Mouse (Mus musculus): ENCODE measurements around the gene Telo2. TPM values are rescaled to one million over a fixed set of nuclear protein-coding genes. Genes with fewer than 3 reads are reported as not detected.

The Telo2 gene
- polyA plus RNA-seq, 1 experiment from 2014 or later: 41.7 TPM

DNA sequence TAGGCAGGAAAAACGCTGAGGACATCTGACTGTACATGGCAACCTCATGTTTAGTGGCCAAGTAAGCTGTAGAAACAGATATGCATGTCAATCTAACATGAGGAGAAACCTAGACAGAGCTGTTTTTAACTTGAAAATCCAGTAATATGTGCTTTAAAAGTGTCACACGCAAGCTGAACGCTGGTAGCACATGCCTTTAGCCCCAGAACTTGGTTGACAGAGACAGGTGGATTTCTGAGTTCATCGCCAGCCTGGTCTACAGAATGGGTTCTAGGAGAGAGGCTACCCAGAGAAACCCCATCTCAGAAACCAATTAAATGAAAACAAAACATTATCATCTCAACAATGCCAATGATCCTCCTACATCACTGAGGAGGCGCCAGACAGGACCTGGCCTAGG is 4.5 kb downstream of the Telo2 start:
- DNase-seq (ENCODE audit: low spot score) (no peak), ATAC-seq (ENCODE audit: low FRiP score) (no peak)
- Histone ChIP-seq H3K4me3 (replicated peaks; ENCODE audit: low read length) (no peak overlapping the region), H3K9ac (no peak overlapping the region), H3K4me1 (replicated peaks; ENCODE audit: control insufficient read depth, insufficient read depth, low read length) (peaks cover 8% of the 10 kb centered on the region; the same call in 1 of the 2 replicates), H3K4me2 (replicated peaks) (no peak overlapping the region), H3K27ac (no peak overlapping the region), H3K27me3 (ENCODE audit: control insufficient read depth, insufficient read depth, low read length) (no peaks in the 10 kb centered on the region), H3K36me3 (replicated peaks; ENCODE audit: control insufficient read depth, insufficient read depth) (peaks cover 51% of the 10 kb centered on the region), H3K9me3 (ENCODE audit: control insufficient read depth, low read length) (no peaks in the 10 kb centered on the region)
- 94% methylated on average over 5 of the region's 5 CpGs for WGBS

DNA sequence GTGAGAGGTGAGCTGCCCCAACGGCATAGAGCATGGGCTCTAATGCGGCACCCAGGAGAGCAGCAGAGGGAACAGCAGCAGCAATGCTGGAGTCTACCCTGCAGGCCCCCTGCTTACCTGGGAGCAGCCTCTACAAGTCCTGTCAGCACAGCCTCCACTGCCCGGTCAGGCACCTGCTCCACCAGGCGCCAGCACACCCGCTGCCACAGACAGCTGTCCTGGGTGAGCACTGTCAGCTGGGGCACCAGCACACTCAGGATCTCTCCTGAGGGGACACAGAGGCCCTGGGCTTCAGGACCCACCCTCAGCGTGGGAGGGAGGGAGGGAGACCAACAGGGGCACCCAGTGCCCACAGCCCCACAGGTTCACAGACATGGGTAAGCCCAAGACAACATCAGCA is 5.2 kb downstream of the Telo2 start:
- H3K4me2 ChIP-seq (replicated peaks): no peak overlapping the region
- ATAC-seq (ENCODE audit: low FRiP score) (no peak), DNase-seq (ENCODE audit: low spot score) (no peak)
- no peaks in the 10 kb centered on the region for H3K9me3 ChIP-seq (ENCODE audit: control insufficient read depth, low read length)
- no peaks in the 10 kb centered on the region for H3K27me3 ChIP-seq (ENCODE audit: control insufficient read depth, insufficient read depth, low read length)
- H3K4me3 ChIP-seq (replicated peaks; ENCODE audit: low read length): no peak overlapping the region
- H3K27ac ChIP-seq: no peak overlapping the region
- peaks cover 6% of the 10 kb centered on the region; the same call in 1 of the 2 replicates for H3K4me1 ChIP-seq (replicated peaks; ENCODE audit: control insufficient read depth, insufficient read depth, low read length)
- H3K9ac ChIP-seq: no peak overlapping the region
- WGBS: 96% methylated on average over 6 of the region's 6 CpGs
- peaks cover 57% of the 10 kb centered on the region for H3K36me3 ChIP-seq (replicated peaks; ENCODE audit: control insufficient read depth, insufficient read depth)

DNA sequence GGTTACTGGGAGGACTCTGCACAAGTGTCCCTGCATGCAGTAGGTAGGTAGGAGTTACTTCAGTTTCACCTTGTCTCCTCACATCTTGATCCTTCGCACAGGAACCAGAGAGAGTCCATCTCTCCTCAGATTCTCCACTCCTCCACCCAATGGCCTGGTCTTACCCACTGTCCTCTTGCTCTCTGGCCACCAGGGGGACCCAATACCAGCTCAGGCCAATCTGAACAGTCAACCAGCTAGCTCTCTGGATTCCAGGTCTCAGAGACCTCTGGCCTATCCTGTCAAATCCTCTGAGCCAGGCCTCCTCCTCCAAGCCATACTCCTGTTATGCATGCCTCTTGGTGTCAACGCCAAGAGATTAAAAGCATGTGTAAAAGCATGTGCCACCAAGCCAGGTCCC is 6.2 kb downstream of the Telo2 start:
- WGBS: 81% methylated on average over 2 of the region's 2 CpGs
- H3K27ac ChIP-seq: no peak overlapping the region
- no peak overlapping the region for H3K4me3 ChIP-seq (replicated peaks; ENCODE audit: low read length)

DNA sequence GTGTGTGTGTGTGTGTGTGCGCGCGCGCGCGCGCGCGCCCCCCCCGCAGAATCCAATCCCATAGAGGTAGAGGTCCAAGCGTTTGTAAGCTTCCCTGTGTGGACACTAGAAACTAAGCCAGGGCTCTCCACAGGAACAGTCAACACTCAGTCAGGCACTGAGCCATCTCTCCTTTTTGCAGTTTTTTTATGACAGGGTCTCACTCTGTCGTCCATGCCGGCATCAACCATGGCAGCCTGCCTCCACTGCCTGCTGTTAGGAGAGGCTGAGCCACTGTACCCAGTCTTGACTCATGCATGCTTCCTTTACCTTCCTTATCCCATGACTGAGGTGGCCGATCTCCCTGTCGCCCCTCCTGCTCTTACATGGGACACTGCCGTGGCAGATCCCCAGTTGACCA is 8.0 kb downstream of the Telo2 start:
- Histone ChIP-seq H3K4me2 (replicated peaks) (no peak overlapping the region), H3K36me3 (replicated peaks; ENCODE audit: control insufficient read depth, insufficient read depth) (peaks cover 78% of the 10 kb centered on the region), H3K4me3 (replicated peaks; ENCODE audit: low read length) (no peak overlapping the region), H3K9ac (no peak overlapping the region), H3K27ac (no peak overlapping the region), H3K27me3 (ENCODE audit: control insufficient read depth, insufficient read depth, low read length) (no peaks in the 10 kb centered on the region), H3K4me1 (replicated peaks; ENCODE audit: control insufficient read depth, insufficient read depth, low read length) (no peaks in the 10 kb centered on the region), H3K9me3 (ENCODE audit: control insufficient read depth, low read length) (no peaks in the 10 kb centered on the region)
- ATAC-seq (ENCODE audit: low FRiP score) (no peak), DNase-seq (ENCODE audit: low spot score) (no peak)
- 84% methylated on average over 16 of the region's 16 CpGs for WGBS

More for the DNA sequence above, 6.2 kb downstream of the Telo2 start:
- Histone ChIP-seq H3K4me1 (replicated peaks; ENCODE audit: control insufficient read depth, insufficient read depth, low read length) (peaks cover under 1% of the 10 kb centered on the region; the same call in 1 of the 2 replicates), H3K9me3 (ENCODE audit: control insufficient read depth, low read length) (no peaks in the 10 kb centered on the region), H3K27me3 (ENCODE audit: control insufficient read depth, insufficient read depth, low read length) (no peaks in the 10 kb centered on the region), H3K36me3 (replicated peaks; ENCODE audit: control insufficient read depth, insufficient read depth) (peaks cover 67% of the 10 kb centered on the region), H3K4me2 (replicated peaks) (no peak overlapping the region), H3K9ac (no peak overlapping the region)
- DNase-seq (ENCODE audit: low spot score): no peak
- no peak for ATAC-seq (ENCODE audit: low FRiP score)

DNA sequence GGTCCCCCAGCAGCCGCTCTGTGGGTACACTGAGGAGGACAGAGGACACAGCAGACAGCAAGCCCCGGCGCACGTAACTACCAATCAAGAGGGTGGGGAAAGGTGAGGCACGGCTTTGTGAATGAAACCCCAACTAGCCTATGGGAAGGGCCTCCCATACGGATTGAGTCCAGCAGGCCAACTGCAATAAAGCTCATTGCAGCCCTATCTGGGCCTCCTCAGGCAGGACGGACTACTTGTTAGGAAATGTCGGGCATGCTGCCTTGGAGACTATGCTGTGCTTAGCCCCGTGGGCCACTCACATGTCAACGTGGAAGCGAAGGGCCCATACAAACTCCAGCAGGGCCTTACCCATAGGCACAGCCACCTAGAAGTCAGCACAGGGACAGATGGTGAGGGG is 14.4 kb downstream of the Telo2 start:
- H3K4me1 ChIP-seq (replicated peaks; ENCODE audit: control insufficient read depth, insufficient read depth, low read length): no peaks in the 10 kb centered on the region
- WGBS: 95% methylated on average over 11 of the region's 11 CpGs

DNA sequence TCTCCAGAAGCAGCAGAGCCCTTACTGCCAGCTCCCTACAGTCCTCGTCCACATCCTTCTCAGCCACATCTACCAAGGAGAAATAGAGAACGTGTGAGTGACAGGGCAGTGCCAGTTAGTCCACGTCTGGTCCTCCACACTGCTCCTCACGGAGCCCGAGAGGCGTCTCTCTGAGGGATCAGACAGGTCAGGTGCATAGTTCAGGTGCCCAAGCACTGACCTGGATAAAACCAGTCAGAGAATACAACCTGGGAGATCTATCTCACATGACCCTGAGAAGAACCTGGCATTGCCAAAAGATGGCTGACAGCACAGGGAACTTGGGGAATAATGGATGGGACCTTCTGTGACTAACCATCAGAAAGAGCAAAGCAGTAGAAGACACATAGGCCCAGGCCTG is 15.7 kb downstream of the Telo2 start:
- no peak for ATAC-seq (ENCODE audit: low FRiP score)
- peaks cover 82% of the 10 kb centered on the region for H3K36me3 ChIP-seq (replicated peaks; ENCODE audit: control insufficient read depth, insufficient read depth)

More for the DNA sequence above, 14.4 kb downstream of the Telo2 start:
- no peak overlapping the region for H3K4me2 ChIP-seq (replicated peaks)
- H3K27me3 ChIP-seq (ENCODE audit: control insufficient read depth, insufficient read depth, low read length): no peaks in the 10 kb centered on the region
- H3K9ac ChIP-seq: no peak overlapping the region
- no peaks in the 10 kb centered on the region for H3K9me3 ChIP-seq (ENCODE audit: control insufficient read depth, low read length)
- no peak overlapping the region for H3K27ac ChIP-seq
- no peak for ATAC-seq (ENCODE audit: low FRiP score)
- no peak for DNase-seq (ENCODE audit: low spot score)
- peaks cover 91% of the 10 kb centered on the region for H3K36me3 ChIP-seq (replicated peaks; ENCODE audit: control insufficient read depth, insufficient read depth)
- H3K4me3 ChIP-seq (replicated peaks; ENCODE audit: low read length): no peak overlapping the region

DNA sequence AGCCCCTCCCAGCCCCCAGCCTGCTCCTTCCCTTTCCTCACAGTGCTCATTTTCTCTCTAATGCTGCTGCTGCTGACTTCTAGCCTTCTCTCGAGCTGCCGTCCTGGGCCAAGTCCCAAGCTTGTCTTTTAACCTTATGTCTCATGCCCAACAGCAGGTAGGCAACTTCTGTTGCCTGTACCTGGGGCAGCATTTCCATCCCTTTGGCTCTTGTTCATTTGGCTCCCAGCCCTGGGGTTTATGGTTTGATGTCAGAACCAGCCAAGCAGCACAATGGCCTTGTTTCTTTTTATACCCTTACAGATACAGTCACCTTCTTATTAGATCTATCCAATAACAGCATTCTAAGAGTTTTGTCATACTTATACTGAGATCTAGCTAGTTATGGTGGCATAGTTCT is 19.5 kb downstream of the Telo2 start:
- 90% methylated on average over 2 of the region's 2 CpGs for WGBS
- H3K36me3 ChIP-seq (replicated peaks; ENCODE audit: control insufficient read depth, insufficient read depth): peaks cover 80% of the 10 kb centered on the region
- no peak overlapping the region for H3K9ac ChIP-seq
- H3K27ac ChIP-seq: no peak overlapping the region
- no peak overlapping the region for H3K4me3 ChIP-seq (replicated peaks; ENCODE audit: low read length)
- no peak overlapping the region for H3K4me2 ChIP-seq (replicated peaks)
- DNase-seq (ENCODE audit: low spot score) (no peak), ATAC-seq (ENCODE audit: low FRiP score) (no peak)
- H3K27me3 ChIP-seq (ENCODE audit: control insufficient read depth, insufficient read depth, low read length): no peaks in the 10 kb centered on the region
- H3K9me3 ChIP-seq (ENCODE audit: control insufficient read depth, low read length): no peaks in the 10 kb centered on the region
- H3K4me1 ChIP-seq (replicated peaks; ENCODE audit: control insufficient read depth, insufficient read depth, low read length): no peaks in the 10 kb centered on the region

More for the DNA sequence above, 15.7 kb downstream of the Telo2 start:
- Histone ChIP-seq H3K9me3 (ENCODE audit: control insufficient read depth, low read length) (no peaks in the 10 kb centered on the region), H3K4me1 (replicated peaks; ENCODE audit: control insufficient read depth, insufficient read depth, low read length) (no peaks in the 10 kb centered on the region), H3K4me2 (replicated peaks) (no peak overlapping the region), H3K27me3 (ENCODE audit: control insufficient read depth, insufficient read depth, low read length) (no peaks in the 10 kb centered on the region), H3K27ac (no peak overlapping the region), H3K4me3 (replicated peaks; ENCODE audit: low read length) (no peak overlapping the region), H3K9ac (no peak overlapping the region)
- no peak for DNase-seq (ENCODE audit: low spot score)
- 95% methylated on average over 6 of the region's 6 CpGs for WGBS

DNA sequence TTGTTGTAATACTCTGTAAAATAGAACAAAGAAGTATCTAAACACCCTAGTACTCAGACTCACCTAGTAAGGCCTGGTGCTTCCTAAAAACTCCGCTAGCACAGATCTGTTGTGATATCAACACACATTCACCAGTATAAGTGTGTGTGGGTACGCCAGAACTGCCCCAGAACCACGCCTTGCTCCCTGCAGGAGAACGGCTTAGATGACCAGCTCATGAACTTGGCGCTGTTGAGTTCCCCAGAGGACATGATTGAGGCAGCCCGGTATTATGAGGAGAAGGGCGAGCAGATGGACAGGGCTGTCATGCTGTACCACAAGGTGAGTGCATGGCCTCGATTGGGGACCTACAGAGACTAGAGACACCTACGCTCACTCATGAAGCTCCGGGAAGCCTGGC is 25.3 kb downstream of the Telo2 start:
- WGBS: 94% methylated on average over 10 of the region's 10 CpGs
- no peaks in the 10 kb centered on the region for H3K27me3 ChIP-seq (ENCODE audit: control insufficient read depth, insufficient read depth, low read length)
- no peak overlapping the region for H3K9ac ChIP-seq
- DNase-seq (ENCODE audit: low spot score): no peak
- H3K27ac ChIP-seq: no peak overlapping the region
- peaks cover 66% of the 10 kb centered on the region for H3K36me3 ChIP-seq (replicated peaks; ENCODE audit: control insufficient read depth, insufficient read depth)
- no peak overlapping the region for H3K4me3 ChIP-seq (replicated peaks; ENCODE audit: low read length)
- no peak for ATAC-seq (ENCODE audit: low FRiP score)
- no peak overlapping the region for H3K4me2 ChIP-seq (replicated peaks)
- no peaks in the 10 kb centered on the region for H3K4me1 ChIP-seq (replicated peaks; ENCODE audit: control insufficient read depth, insufficient read depth, low read length)
- H3K9me3 ChIP-seq (ENCODE audit: control insufficient read depth, low read length): no peaks in the 10 kb centered on the region

DNA sequence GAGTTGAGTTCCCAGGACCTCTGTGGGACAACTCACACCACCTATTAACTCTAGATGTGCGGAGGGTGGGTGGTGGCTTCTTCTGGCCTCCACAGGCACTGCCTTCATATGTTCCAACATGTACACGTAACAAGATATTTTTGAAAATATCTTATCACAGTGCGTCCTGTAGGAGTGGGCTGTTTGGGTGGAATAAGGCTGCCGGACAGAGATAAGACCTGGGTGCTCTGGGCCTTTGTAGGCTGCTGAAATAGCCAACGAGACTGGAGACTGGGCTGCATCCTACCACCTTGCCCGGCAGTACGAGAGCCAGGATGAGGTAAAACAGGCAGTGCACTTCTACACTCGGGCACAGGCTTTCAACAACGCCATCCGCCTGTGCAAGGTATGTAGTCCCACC is 26.6 kb downstream of the Telo2 start:
- Histone ChIP-seq H3K4me1 (replicated peaks; ENCODE audit: control insufficient read depth, insufficient read depth, low read length) (no peaks in the 10 kb centered on the region), H3K27me3 (ENCODE audit: control insufficient read depth, insufficient read depth, low read length) (no peaks in the 10 kb centered on the region), H3K36me3 (replicated peaks; ENCODE audit: control insufficient read depth, insufficient read depth) (peaks cover 54% of the 10 kb centered on the region), H3K9ac (no peak overlapping the region), H3K4me2 (replicated peaks) (no peak overlapping the region), H3K9me3 (ENCODE audit: control insufficient read depth, low read length) (no peaks in the 10 kb centered on the region), H3K27ac (no peak overlapping the region), H3K4me3 (replicated peaks; ENCODE audit: low read length) (no peak overlapping the region)
- no peak for DNase-seq (ENCODE audit: low spot score)
- no peak for ATAC-seq (ENCODE audit: low FRiP score)
- WGBS: 96% methylated on average over 10 of the region's 10 CpGs

DNA sequence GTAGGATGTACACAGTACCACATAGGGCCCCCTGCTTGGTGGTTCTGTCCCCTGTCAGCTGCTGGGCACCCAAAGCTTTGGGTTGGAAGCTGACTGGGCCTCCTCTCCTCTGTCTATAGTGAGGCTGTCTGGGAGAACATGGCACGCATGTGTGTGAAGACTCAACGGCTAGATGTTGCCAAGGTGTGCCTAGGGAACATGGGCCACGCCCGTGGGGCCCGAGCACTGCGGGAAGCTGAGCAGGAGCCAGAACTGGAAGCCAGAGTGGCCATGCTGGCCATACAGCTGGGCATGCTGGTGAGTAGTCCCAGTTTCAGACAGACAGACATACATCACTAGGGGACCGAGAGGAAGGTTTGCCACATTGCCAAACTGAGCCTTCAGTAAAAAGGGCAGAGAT is 29.0 kb downstream of the Telo2 start:
- Histone ChIP-seq H3K36me3 (replicated peaks; ENCODE audit: control insufficient read depth, insufficient read depth) (peaks cover 30% of the 10 kb centered on the region), H3K9ac (no peak overlapping the region), H3K4me1 (replicated peaks; ENCODE audit: control insufficient read depth, insufficient read depth, low read length) (no peaks in the 10 kb centered on the region), H3K27me3 (ENCODE audit: control insufficient read depth, insufficient read depth, low read length) (no peaks in the 10 kb centered on the region), H3K4me2 (replicated peaks) (no peak overlapping the region), H3K4me3 (replicated peaks; ENCODE audit: low read length) (no peak overlapping the region), H3K9me3 (ENCODE audit: control insufficient read depth, low read length) (no peaks in the 10 kb centered on the region), H3K27ac (no peak overlapping the region)
- 93% methylated on average over 7 of the region's 7 CpGs for WGBS
- DNase-seq (ENCODE audit: low spot score): no peak
- ATAC-seq (ENCODE audit: low FRiP score): no peak

All from hindbrain, embryonic 14.5 days (tissue).